Mouse (Mus musculus) lung, postnatal 0 days (tissue): Measurements from ENCODE around the gene Tpst2. TPM values are rescaled to one million over a fixed set of nuclear protein-coding genes. Genes with fewer than 3 reads are reported as not detected.

Experiments used
- ATAC-seq: fragments of 200-750 bp; cut with Nextera tagmentation; 2 replicates; pipeline ENCODE4 v1.8.0; 2017; ENCODE audit warnings: moderate library complexity
- DNase-seq: peaks from one replicate; pipeline ENCODE4 v3.0.0-alpha.2; 2016; ENCODE audit warnings: low spot score
- H3K27ac ChIP-seq: fragments of 300-500 bp; sonication (generic); 2 replicates; pipeline ENCODE4 v1.5.1; 2014; ENCODE audit warnings: antibody characterized with exemption, mild to moderate bottlenecking, low read length, mixed read lengths
- H3K27me3 ChIP-seq: fragments of 300-500 bp; sonication (generic); replicated peaks from 2 replicates; pipeline ENCODE4 v1.6.1; 2014; ENCODE audit warnings: low read length, mixed read lengths; ENCODE audit not compliant: insufficient read depth
- H3K36me3 ChIP-seq: fragments of 300-500 bp; sonication (generic); 2 replicates; pipeline ENCODE4 v1.6.1; 2014; ENCODE audit warnings: low read length, mixed read lengths; ENCODE audit not compliant: insufficient read depth
- H3K4me1 ChIP-seq: fragments of 300-500 bp; sonication (generic); 2 replicates; pipeline ENCODE4 v1.6.1; 2014; ENCODE audit warnings: antibody characterized with exemption, low read depth, low read length, mixed read lengths; ENCODE audit not compliant: insufficient read depth
- H3K4me2 ChIP-seq: fragments of 300-500 bp; sonication (generic); replicated peaks from 2 replicates; pipeline ENCODE4 v1.6.1; 2014; ENCODE audit warnings: low read depth, mild to moderate bottlenecking, low read length, moderate library complexity, mixed read lengths
- H3K4me3 ChIP-seq: fragments of 300-500 bp; sonication (generic); 2 replicates; pipeline ENCODE4 v1.5.1; 2014; ENCODE audit warnings: low read depth, low read length
- H3K9ac ChIP-seq: fragments of 300-500 bp; sonication (generic); replicated peaks from 2 replicates; pipeline ENCODE4 v1.6.1; 2014; ENCODE audit warnings: low read depth, mild to moderate bottlenecking
- H3K9me3 ChIP-seq: fragments of 300-500 bp; sonication (generic); 2 replicates; pipeline ENCODE4 v1.6.1; 2016; ENCODE audit warnings: low read length, mixed read lengths
- CTCF ChIP-seq: IDR thresholded peaks from 2 replicates; pipeline ENCODE4 v1.5.1; 2016; ENCODE audit warnings: antibody characterized with exemption, mild to moderate bottlenecking
- EP300 ChIP-seq: IDR thresholded peaks from 2 replicates; pipeline ENCODE4 v1.6.1; 2016; ENCODE audit warnings: antibody characterized with exemption, mild to moderate bottlenecking, control low read depth
- WGBS: fragments of 180-500 bp; shearing (Covaris S2); extraction: QIAGEN DNeasy Blood & Tissue Kit; methylation state at CpG from one replicate; pipeline ENCODE4 v1.1.7; 2014; 5-methylcytosine and 5-hydroxymethylcytosine counted together
- polyA plus RNA-seq: library from polyadenylated mRNA; unstranded; fragments of >200 nt; fragmentation: Nextera tagmentation; extraction: Ambion mirVana; gene quantifications from 2 replicates; pipeline ENCODE4 v1.2.1, GENCODE M21; 2015

Gene Tpst2
- polyA plus RNA-seq, 1 experiment from 2014 or later, result 106 TPM

DNA sequence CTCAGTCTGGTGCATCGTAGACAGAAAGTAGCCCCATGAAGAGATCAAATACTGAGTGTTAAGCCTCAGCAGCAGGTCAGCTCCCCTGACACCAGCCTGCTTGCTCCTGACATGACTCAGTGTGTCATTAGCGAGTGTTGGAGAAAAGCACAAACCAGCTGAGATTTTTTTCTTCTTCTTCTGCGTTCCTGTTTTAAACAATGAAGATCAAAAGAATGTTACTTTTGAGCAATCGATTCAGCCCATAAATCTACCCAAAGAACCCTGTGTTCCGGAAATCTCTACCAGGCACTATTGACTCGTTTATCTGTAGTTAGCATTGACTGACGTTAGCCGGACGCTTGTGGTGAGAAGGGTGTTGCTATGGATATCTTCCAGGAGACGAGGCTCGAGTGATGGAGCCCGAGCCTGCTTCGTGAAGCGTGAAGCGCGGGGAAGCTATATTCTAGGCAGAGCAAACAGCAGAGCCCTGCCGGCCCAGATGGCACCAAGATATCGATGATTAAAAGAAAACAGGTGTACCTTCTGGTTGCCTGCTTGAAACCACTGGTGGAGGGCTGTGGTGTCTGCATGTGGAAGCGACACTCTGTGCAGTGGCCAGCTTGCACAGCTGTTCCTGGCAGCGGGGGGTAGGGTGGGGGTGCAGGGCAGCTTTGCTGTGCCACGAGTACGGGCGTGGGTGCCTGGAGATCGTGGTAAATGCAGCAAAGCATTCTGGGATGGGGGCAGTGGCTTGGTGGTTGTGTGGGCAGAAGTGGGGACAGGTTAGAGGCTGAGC lies 5.5 kb upstream of the Tpst2 start:
- H3K9ac ChIP-seq, result no peak overlapping the region
- no peak overlapping the region for H3K27ac ChIP-seq
- DNase-seq (peak; percentile 60), ATAC-seq (peak; percentile 31; the same call in 1 of the 2 replicates)
- no peak overlapping the region for H3K4me3 ChIP-seq
- 33% methylated on average over 24 of the region's 24 CpGs for whole genome bisulfite sequencing
- TF ChIP-seq CTCF (no peak), EP300 (peak; percentile 71)
- H3K9me3 ChIP-seq, result no peaks in the 10 kb centered on the region
- H3K36me3 ChIP-seq, result no peaks in the 10 kb centered on the region
- H3K27me3 ChIP-seq, result peaks cover 5% of the 10 kb centered on the region; the same call in 1 of the 2 replicates
- H3K4me1 ChIP-seq, result 0 out of 2 replicates have a peak, but pooled peaks cover 2% of the 10 kb centered on the region
- no peak overlapping the region for H3K4me2 ChIP-seq

DNA sequence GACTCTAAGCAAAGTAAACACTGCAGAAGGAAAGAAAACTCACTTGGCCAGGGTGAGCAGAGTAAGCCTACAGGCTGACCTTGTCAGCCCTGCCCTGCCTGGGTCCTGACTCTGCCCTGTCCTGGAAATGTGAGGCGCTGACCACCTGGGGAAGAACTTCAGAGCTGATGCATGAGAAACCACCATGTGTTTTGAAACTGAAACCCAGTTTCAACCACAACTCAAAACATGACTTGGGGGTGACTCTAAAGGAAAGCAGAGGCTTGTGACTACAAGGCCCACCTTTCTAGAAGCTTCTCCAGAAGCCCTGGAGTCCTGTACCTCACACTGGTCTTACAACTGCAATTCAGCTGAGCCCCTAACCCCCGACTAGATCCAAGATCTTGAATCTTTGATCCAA lies 3.6 kb upstream of the Tpst2 start:
- Histone ChIP-seq H3K27me3 (peaks cover 5% of the 10 kb centered on the region; the same call in 1 of the 2 replicates), H3K4me3 (no peak overlapping the region), H3K36me3 (no peaks in the 10 kb centered on the region), H3K9ac (no peak overlapping the region), H3K4me1 (peaks cover 3% of the 10 kb centered on the region; the same call in 1 of the 2 replicates), H3K4me2 (no peak overlapping the region), H3K9me3 (no peaks in the 10 kb centered on the region), H3K27ac (no peak overlapping the region)
- 51% methylated on average over 2 of the region's 2 CpGs for WGBS
- TF ChIP-seq CTCF, result no peak
- TF ChIP-seq EP300, result no peak
- ATAC-seq, result no peak
- DNase-seq, result no peak

DNA sequence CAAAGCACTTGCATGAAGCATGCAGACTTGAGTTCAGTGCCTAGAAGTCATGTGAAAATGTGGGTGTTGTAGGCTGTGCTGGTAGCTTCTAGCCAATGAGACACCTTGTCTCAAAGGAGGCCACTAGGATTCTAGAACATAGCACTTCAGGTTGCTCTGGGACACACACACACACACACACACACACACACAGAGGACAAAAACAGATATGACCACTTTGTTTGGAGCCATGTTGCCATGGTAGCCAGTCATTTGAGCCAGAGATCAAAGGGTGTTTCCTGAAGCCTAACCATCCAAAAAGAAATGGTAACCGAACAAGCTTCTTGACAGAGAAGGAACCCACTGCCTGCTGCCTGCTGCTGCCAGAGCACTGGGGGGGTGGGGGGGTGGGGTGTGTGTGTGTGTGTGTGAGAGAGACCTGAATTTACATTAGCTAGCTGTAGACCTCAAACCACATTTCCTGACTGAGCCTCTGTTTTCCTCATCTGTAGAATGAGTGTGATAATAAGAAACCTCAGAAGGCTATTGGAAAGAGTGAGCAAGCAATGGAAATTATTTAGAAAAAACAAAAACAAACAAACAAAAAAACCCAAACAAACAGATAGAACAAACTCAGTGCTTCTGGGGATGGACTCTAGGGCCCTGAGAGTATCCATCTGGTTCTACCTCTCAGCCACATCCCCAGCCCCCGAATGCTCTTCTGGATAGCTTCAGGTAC lies 2.6 kb upstream of the Tpst2 start:
- no peak for ATAC-seq
- Histone ChIP-seq H3K9me3 (no peaks in the 10 kb centered on the region), H3K27ac (no peak overlapping the region), H3K9ac (no peak overlapping the region), H3K4me2 (no peak overlapping the region), H3K4me3 (no peak overlapping the region), H3K27me3 (peaks cover under 1% of the 10 kb centered on the region; the same call in 1 of the 2 replicates), H3K4me1 (peaks cover 3% of the 10 kb centered on the region; the same call in 1 of the 2 replicates), H3K36me3 (no peaks in the 10 kb centered on the region)
- 51% methylated on average over 2 of the region's 2 CpGs for WGBS
- DNase-seq, result no peak
- TF ChIP-seq EP300 (no peak), CTCF (no peak)

DNA sequence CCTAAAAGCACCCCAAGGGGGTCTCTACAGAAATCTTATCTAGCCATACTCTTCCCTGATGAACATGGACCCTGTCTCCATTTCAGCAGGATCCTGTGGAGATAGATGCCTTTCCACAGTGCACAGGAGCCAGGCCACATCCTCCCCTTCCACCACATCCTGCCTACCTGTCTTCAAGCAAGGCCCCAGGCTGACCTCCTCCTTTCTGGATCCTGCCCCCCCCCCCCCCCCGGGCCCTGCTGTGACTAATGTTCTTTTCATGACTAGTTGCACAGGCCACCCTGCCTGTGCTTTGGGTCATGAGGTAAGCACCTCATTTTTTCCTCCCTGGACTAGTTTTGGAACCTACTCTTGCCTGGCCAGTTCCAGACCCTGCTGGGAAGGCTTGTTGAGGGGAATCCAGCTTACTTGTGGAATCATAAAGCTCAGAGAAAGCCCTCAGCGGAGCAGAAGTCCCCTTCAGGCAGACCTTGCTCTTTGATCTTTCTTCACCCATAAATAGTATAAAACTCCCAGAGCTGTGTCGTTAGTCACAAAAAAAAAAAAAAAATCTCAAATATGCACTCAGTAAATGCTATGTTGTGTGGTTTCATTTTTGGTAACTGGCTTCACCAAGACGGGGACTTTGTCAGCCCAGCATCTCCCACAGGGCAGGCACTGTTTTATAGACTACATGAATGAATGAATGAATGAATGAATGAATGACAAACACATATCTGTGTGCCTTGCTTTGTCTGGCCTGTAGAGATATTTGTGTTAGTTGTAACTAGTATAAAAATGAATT lies 1.3 kb upstream of the Tpst2 start:
- ATAC-seq (no peak), DNase-seq (no peak)
- no peak for TF ChIP-seq EP300
- TF ChIP-seq CTCF, result no peak
- WGBS, result 39% methylated on average over 4 of the region's 4 CpGs
- Histone ChIP-seq H3K27ac (no peak overlapping the region), H3K27me3 (no peaks in the 10 kb centered on the region), H3K4me3 (no peak overlapping the region), H3K4me1 (peaks cover 6% of the 10 kb centered on the region), H3K9ac (no peak overlapping the region), H3K4me2 (no peak overlapping the region; the same call in 1 of the 2 replicates), H3K9me3 (no peaks in the 10 kb centered on the region), H3K36me3 (no peaks in the 10 kb centered on the region)

DNA sequence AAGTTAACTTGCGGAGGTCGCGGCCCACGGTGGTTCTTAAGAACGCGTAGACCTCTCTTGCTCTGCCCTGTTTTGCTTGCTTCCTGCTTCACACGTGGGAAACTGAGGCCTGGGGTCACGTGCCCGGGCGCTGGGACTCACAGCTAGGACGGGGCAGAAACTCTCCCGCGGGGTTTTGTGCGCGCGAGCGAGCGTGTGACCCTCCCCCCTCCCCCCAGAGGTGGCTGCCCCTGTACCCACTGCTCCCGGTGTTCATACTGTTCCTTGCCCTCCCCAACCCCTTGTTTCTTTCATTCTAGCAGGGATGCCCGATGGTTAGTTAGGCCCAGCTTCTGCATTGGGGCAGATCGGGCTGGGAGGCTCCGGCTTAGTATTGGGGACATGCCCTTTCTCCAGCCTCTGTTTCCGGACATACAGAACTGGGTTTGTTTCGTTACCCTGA lies 437 bp downstream of the Tpst2 start:
- H3K36me3 ChIP-seq, result no peaks in the 10 kb centered on the region
- H3K27me3 ChIP-seq, result no peaks in the 10 kb centered on the region
- H3K27ac ChIP-seq, result peak overlapping the region; percentile 89
- H3K4me3 ChIP-seq, result peak overlapping the region; percentile 76
- peaks cover 6% of the 10 kb centered on the region for H3K4me1 ChIP-seq
- TF ChIP-seq EP300, result no peak
- TF ChIP-seq CTCF, result no peak
- H3K4me2 ChIP-seq, result peak overlapping the region; percentile 87
- under 1% methylated on average over 21 of the region's 24 CpGs for WGBS
- no peaks in the 10 kb centered on the region for H3K9me3 ChIP-seq
- no peak for ATAC-seq
- DNase-seq, result no peak
- peak overlapping the region; percentile 86 for H3K9ac ChIP-seq
